ENCODE assay signal across 8 mouse cellular contexts in genomic region chr3:158036329-158036988, GRCm38 (mm10). TPM values are rescaled to one million over a fixed set of nuclear protein-coding genes. Genes with fewer than 3 reads are reported as not detected.
DNase-seq lines count a peak whose midpoint lies in the region; ATAC-seq lines count a peak whose summit lies in the region.

Gene Srsf11, minus strand, starts transcription at chr3:158036639.
Gene Lrrc40, plus strand, starts transcription at chr3:158036662.

- DNase-seq in CD4-positive, CD25-positive, alpha-beta regulatory T cell, adult 2 months (ENCODE audit: low read depth, low spot score) = peak; percentile 98
- peak; percentile 45 for DNase-seq in fat pad, adult 2 months (ENCODE audit: extremely low read depth, low read depth, low spot score)
- DNase-seq in kidney, postnatal 14 days = peak; percentile 97
- DNase-seq in liver, embryonic 13.5 days = peak; percentile 93
- peak; percentile 95 for DNase-seq in neural tube, embryonic 10.5 days (ENCODE audit: extremely low spot score, low spot score)

- peaks cover 3% of the 10 kb centered on the region for H3K36me3 ChIP-seq in heart, embryonic 14.5 days (ENCODE audit: control insufficient read depth, insufficient read depth, low read length)
- no peaks in the 10 kb centered on the region for H3K36me3 ChIP-seq in liver, embryonic 13.5 days
- no peaks in the 10 kb centered on the region for H3K36me3 ChIP-seq in stomach, embryonic 16.5 days (ENCODE audit: control insufficient read depth, insufficient read depth, low read length)

- peaks cover 6% of the 10 kb centered on the region; the same call in 1 of the 2 replicates for H3K4me1 ChIP-seq in brown adipose tissue, adult 24 weeks (ENCODE audit: control insufficient read depth, insufficient read depth, insufficient read length, low read length)
- H3K4me1 ChIP-seq in heart, embryonic 14.5 days (ENCODE audit: control insufficient read depth in 2 of 2, insufficient read depth in 2 of 2, low read length in 2 of 2) = peaks cover 3 to 22% of the 10 kb centered on the region in 2 experiments; a peak in 3 of 4 replicates
- H3K4me1 ChIP-seq in liver, embryonic 13.5 days (replicated peaks) = peaks cover 44% of the 10 kb centered on the region
- H3K4me1 ChIP-seq in stomach, embryonic 16.5 days (ENCODE audit: control insufficient read depth, insufficient read depth, low read length) = peaks cover 18% of the 10 kb centered on the region

- ATAC-seq in heart, embryonic 14.5 days (ENCODE audit: insufficient number of reproducible peaks, insufficient read depth, low FRiP score, low read depth) = peak; percentile 94
- ATAC-seq in liver, embryonic 13.5 days (ENCODE audit: low read depth) = peak; percentile 92
- peak; percentile 97 for ATAC-seq in stomach, embryonic 16.5 days (ENCODE audit: insufficient read depth, low FRiP score)

- H3K9ac ChIP-seq in heart, embryonic 14.5 days (ENCODE audit: low read length) = peak within 1 kb of the TSS; percentile 89
- peak within 1 kb of the TSS; percentile 91 for H3K9ac ChIP-seq in liver, embryonic 13.5 days
- H3K9ac ChIP-seq in stomach, embryonic 16.5 days (ENCODE audit: low read length) = peak within 1 kb of the TSS; percentile 88

- no peaks in the 10 kb centered on the region for H3K27me3 ChIP-seq in heart, embryonic 14.5 days (ENCODE audit: control insufficient read depth, insufficient read depth, low read length)
- H3K27me3 ChIP-seq in liver, embryonic 13.5 days = no peaks in the 10 kb centered on the region
- H3K27me3 ChIP-seq in stomach, embryonic 16.5 days (ENCODE audit: control insufficient read depth, insufficient read depth, low read length) = no peaks in the 10 kb centered on the region

- peak within 1 kb of the TSS; percentile 95 for H3K27ac ChIP-seq in brown adipose tissue, adult 24 weeks (replicated peaks; ENCODE audit: low read depth, low read length)
- peak within 1 kb of the TSS; percentile 89 to 90 for H3K27ac ChIP-seq in heart, embryonic 14.5 days (replicated peaks in 1 of 2; ENCODE audit: control insufficient read depth in 1 of 2, insufficient read depth in 1 of 2, low read depth in 2 of 2, low read length in 2 of 2)
- peak within 1 kb of the TSS; percentile 89 for H3K27ac ChIP-seq in liver, embryonic 13.5 days
- peak within 1 kb of the TSS; percentile 88 for H3K27ac ChIP-seq in stomach, embryonic 16.5 days (ENCODE audit: low read length)

- no peaks in the 10 kb centered on the region for H3K9me3 ChIP-seq in heart, embryonic 14.5 days (ENCODE audit: control insufficient read depth, low read length)
- no peaks in the 10 kb centered on the region for H3K9me3 ChIP-seq in liver, embryonic 13.5 days (replicated peaks)
- no peaks in the 10 kb centered on the region for H3K9me3 ChIP-seq in stomach, embryonic 16.5 days (replicated peaks; ENCODE audit: control insufficient read depth, low read length)

- H3K4me3 ChIP-seq in brown adipose tissue, adult 24 weeks (ENCODE audit: insufficient read depth, low read depth, low read length) = peak within 1 kb of the TSS; percentile 89
- H3K4me3 ChIP-seq in heart, embryonic 14.5 days (ENCODE audit: control insufficient read depth in 1 of 2, insufficient read depth in 1 of 2, low read depth in 1 of 2, low read length in 2 of 2) = peak within 1 kb of the TSS; percentile 76 to 84
- peak within 1 kb of the TSS; percentile 88 for H3K4me3 ChIP-seq in liver, embryonic 13.5 days (replicated peaks)
- peak within 1 kb of the TSS; percentile 81 for H3K4me3 ChIP-seq in stomach, embryonic 16.5 days (replicated peaks; ENCODE audit: low read length)

- peak within 1 kb of the TSS; percentile 70 for H3K4me2 ChIP-seq in heart, embryonic 14.5 days (ENCODE audit: low read length)
- peak within 1 kb of the TSS; percentile 87 for H3K4me2 ChIP-seq in liver, embryonic 13.5 days
- H3K4me2 ChIP-seq in stomach, embryonic 16.5 days (ENCODE audit: low read depth, low read length) = peak within 1 kb of the TSS; percentile 80

- under 1% methylated on average over 55 of the region's 55 CpGs for WGBS in heart, embryonic 14.5 days
- under 1% methylated on average over 55 of the region's 55 CpGs for WGBS in liver, embryonic 13.5 days (ENCODE audit: insufficient replicate concordance)
- under 1% methylated on average over 55 of the region's 55 CpGs for WGBS in stomach, embryonic 16.5 days

RNA-seq across cellular contexts. Expression of gene Srsf11, which starts in this region (rescaled TPM):
- polyA plus RNA-seq in brown adipose tissue, adult 24 weeks (2012; ENCODE audit: insufficient read depth, insufficient read length, missing spikeins) = 84.0 and 84.9 TPM in 2 replicates
- polyA plus RNA-seq in heart, embryonic 14.5 days (2014; fragmentation: Nextera tagmentation; extraction: Ambion mirVana) = 169 and 182 TPM in 2 replicates
- polyA plus RNA-seq in liver, embryonic 13.5 days (2015; fragmentation: Nextera tagmentation; extraction: Ambion mirVana) = 135 and 148 TPM in 2 replicates
- polyA plus RNA-seq in stomach, embryonic 16.5 days (2015; fragmentation: Nextera tagmentation; extraction: Ambion mirVana) = 186 and 199 TPM in 2 replicates

RNA-seq across cellular contexts. Expression of gene Lrrc40, which starts in this region (rescaled TPM):
- polyA plus RNA-seq in brown adipose tissue, adult 24 weeks (2012; ENCODE audit: insufficient read depth, insufficient read length, missing spikeins) = 12.9 and 19.0 TPM in 2 replicates
- 40.8 and 41.5 TPM in 2 replicates for polyA plus RNA-seq in heart, embryonic 14.5 days (2014; fragmentation: Nextera tagmentation; extraction: Ambion mirVana)
- 30.6 and 43.3 TPM in 2 replicates for polyA plus RNA-seq in liver, embryonic 13.5 days (2015; fragmentation: Nextera tagmentation; extraction: Ambion mirVana)
- polyA plus RNA-seq in stomach, embryonic 16.5 days (2015; fragmentation: Nextera tagmentation; extraction: Ambion mirVana) = 41.9 and 50.5 TPM in 2 replicates

Comparison
In these comparisons a context has a peak if more than half of its experiments do, and no peak if none do; other contexts are left out.
1. Peak in every context shown above with its lines: DNase-seq, ATAC-seq, H3K4me3 ChIP-seq and H3K27ac ChIP-seq.
2. DNase-seq: peak in every context shown above with its lines; median percentile 98 in CD4-positive, CD25-positive, alpha-beta regulatory T cell, adult 2 months; 97 in kidney, postnatal 14 days; 95 in neural tube, embryonic 10.5 days; 93 in liver, embryonic 13.5 days; 45 in fat pad, adult 2 months.